Mouse (Mus musculus): ENCODE measurements around the gene Ptgdr. TPM values are rescaled to one million over a fixed set of nuclear protein-coding genes. Genes with fewer than 3 reads are reported as not detected.
"Not testable (repeated sequence)": the region's sequence is repeated elsewhere in the genome, so short reads cannot be mapped to it uniquely, and the experiment has no call there.

Ptgdr gene
- polyA plus RNA-seq, 1 experiment from 2014 or later: 0.08 TPM

- Histone ChIP-seq H3K4me3 (ENCODE audit: low read depth, low read length) (no peak overlapping the region), H3K4me2 (ENCODE audit: low read depth) (peak overlapping the region; percentile 52), H3K36me3 (ENCODE audit: control insufficient read depth, insufficient read depth, low read length) (no peaks in the 10 kb centered on the region), H3K9ac (ENCODE audit: low read length) (no peak overlapping the region), H3K9me3 (ENCODE audit: control insufficient read depth, low read length) (no peaks in the 10 kb centered on the region), H3K4me1 (ENCODE audit: control insufficient read depth, insufficient read depth, low read length) (no peaks in the 10 kb centered on the region), H3K27me3 (ENCODE audit: control insufficient read depth, insufficient read depth, low read length) (peaks cover 16% of the 10 kb centered on the region), H3K27ac (ENCODE audit: low read depth, low read length) (no peak overlapping the region)
- ATAC-seq (ENCODE audit: insufficient read depth, low FRiP score, low TSS enrichment) (no peak), DNase-seq (ENCODE audit: low spot score) (no peak)
- 11% methylated on average over 12 of the region's 12 CpGs for WGBS
Observed at GRCm38 (mm10) chr14:44858372-44858771, 803 bp downstream of the Ptgdr start.

GRCm38 (mm10) chr14:44850637-44851036, 8.5 kb downstream of the Ptgdr start:
- peak; percentile 69; the same call in 1 of the 2 replicates for ATAC-seq (ENCODE audit: insufficient read depth, low FRiP score, low TSS enrichment)
- H3K4me3 ChIP-seq (ENCODE audit: low read depth, low read length); DNase-seq (ENCODE audit: low spot score); H3K4me2 ChIP-seq (ENCODE audit: low read depth); H3K9me3 ChIP-seq (ENCODE audit: control insufficient read depth, low read length); H3K9ac ChIP-seq (ENCODE audit: low read length); H3K27me3 ChIP-seq (ENCODE audit: control insufficient read depth, insufficient read depth, low read length); H3K36me3 ChIP-seq (ENCODE audit: control insufficient read depth, insufficient read depth, low read length); H3K4me1 ChIP-seq (ENCODE audit: control insufficient read depth, insufficient read depth, low read length); H3K27ac ChIP-seq (ENCODE audit: low read depth, low read length): not testable (repeated sequence)
- WGBS: 0% methylated on average over 3 of the region's 3 CpGs

- 85% methylated on average over 2 of the region's 2 CpGs for WGBS
- Histone ChIP-seq H3K4me1 (ENCODE audit: control insufficient read depth, insufficient read depth, low read length) (no peaks in the 10 kb centered on the region), H3K4me3 (ENCODE audit: low read depth, low read length) (no peak overlapping the region), H3K27me3 (ENCODE audit: control insufficient read depth, insufficient read depth, low read length) (no peaks in the 10 kb centered on the region), H3K4me2 (ENCODE audit: low read depth) (no peak overlapping the region), H3K27ac (ENCODE audit: low read depth, low read length) (no peak overlapping the region), H3K9me3 (ENCODE audit: control insufficient read depth, low read length) (no peaks in the 10 kb centered on the region), H3K9ac (ENCODE audit: low read length) (no peak overlapping the region), H3K36me3 (ENCODE audit: control insufficient read depth, insufficient read depth, low read length) (no peaks in the 10 kb centered on the region)
- no peak for DNase-seq (ENCODE audit: low spot score)
- ATAC-seq (ENCODE audit: insufficient read depth, low FRiP score, low TSS enrichment): no peak
Observed at GRCm38 (mm10) chr14:44847740-44848139, 11.4 kb downstream of the Ptgdr start.

GRCm38 (mm10) chr14:44846558-44847263, 12.5 kb downstream of the Ptgdr start:
- H3K27ac ChIP-seq (ENCODE audit: low read depth, low read length): no peak overlapping the region
- no peak overlapping the region for H3K9ac ChIP-seq (ENCODE audit: low read length)
- H3K4me2 ChIP-seq (ENCODE audit: low read depth): no peak overlapping the region
- DNase-seq (ENCODE audit: low spot score): no peak
- no peaks in the 10 kb centered on the region for H3K36me3 ChIP-seq (ENCODE audit: control insufficient read depth, insufficient read depth, low read length)
- no peak overlapping the region for H3K4me3 ChIP-seq (ENCODE audit: low read depth, low read length)
- 78% methylated on average over 6 of the region's 6 CpGs for WGBS
- no peak for ATAC-seq (ENCODE audit: insufficient read depth, low FRiP score, low TSS enrichment)
- H3K9me3 ChIP-seq (ENCODE audit: control insufficient read depth, low read length): no peaks in the 10 kb centered on the region
- H3K27me3 ChIP-seq (ENCODE audit: control insufficient read depth, insufficient read depth, low read length): no peaks in the 10 kb centered on the region
- no peaks in the 10 kb centered on the region for H3K4me1 ChIP-seq (ENCODE audit: control insufficient read depth, insufficient read depth, low read length)

GRCm38 (mm10) chr14:44843768-44844755, 15.1 kb downstream of the Ptgdr start:
- H3K36me3 ChIP-seq (ENCODE audit: control insufficient read depth, insufficient read depth, low read length): no peaks in the 10 kb centered on the region
- no peak overlapping the region for H3K27ac ChIP-seq (ENCODE audit: low read depth, low read length)
- 42% methylated on average over 15 of the region's 15 CpGs for WGBS
- peak overlapping the region; percentile 30 for H3K4me2 ChIP-seq (ENCODE audit: low read depth)
- no peak overlapping the region; the same call in 1 of the 2 replicates for H3K9ac ChIP-seq (ENCODE audit: low read length)
- no peaks in the 10 kb centered on the region for H3K9me3 ChIP-seq (ENCODE audit: control insufficient read depth, low read length)
- no peaks in the 10 kb centered on the region for H3K27me3 ChIP-seq (ENCODE audit: control insufficient read depth, insufficient read depth, low read length)
- DNase-seq (ENCODE audit: low spot score) (no peak), ATAC-seq (ENCODE audit: insufficient read depth, low FRiP score, low TSS enrichment) (0 out of 2 replicates have a peak, but pooled peaks have one; percentile 60)
- H3K4me3 ChIP-seq (ENCODE audit: low read depth, low read length): no peak overlapping the region
- no peaks in the 10 kb centered on the region for H3K4me1 ChIP-seq (ENCODE audit: control insufficient read depth, insufficient read depth, low read length)

GRCm38 (mm10) chr14:44838685-44839084, 20.5 kb downstream of the Ptgdr start:
- ATAC-seq (ENCODE audit: insufficient read depth, low FRiP score, low TSS enrichment) (no peak), DNase-seq (ENCODE audit: low spot score) (no peak)
- Histone ChIP-seq H3K36me3 (ENCODE audit: control insufficient read depth, insufficient read depth, low read length) (no peaks in the 10 kb centered on the region), H3K4me2 (ENCODE audit: low read depth) (no peak overlapping the region), H3K9me3 (ENCODE audit: control insufficient read depth, low read length) (no peaks in the 10 kb centered on the region), H3K9ac (ENCODE audit: low read length) (no peak overlapping the region), H3K27me3 (ENCODE audit: control insufficient read depth, insufficient read depth, low read length) (no peaks in the 10 kb centered on the region), H3K27ac (ENCODE audit: low read depth, low read length) (no peak overlapping the region), H3K4me1 (ENCODE audit: control insufficient read depth, insufficient read depth, low read length) (no peaks in the 10 kb centered on the region), H3K4me3 (ENCODE audit: low read depth, low read length) (no peak overlapping the region)
- WGBS: 59% methylated on average over 1 of the region's 1 CpGs

GRCm38 (mm10) chr14:44835132-44835531, 24.0 kb downstream of the Ptgdr start:
- no peak for ATAC-seq (ENCODE audit: insufficient read depth, low FRiP score, low TSS enrichment)

GRCm38 (mm10) chr14:44834134-44834533, 25.0 kb downstream of the Ptgdr start:
- not testable (repeated sequence) for DNase-seq (ENCODE audit: low spot score); H3K4me2 ChIP-seq (ENCODE audit: low read depth); H3K36me3 ChIP-seq (ENCODE audit: control insufficient read depth, insufficient read depth, low read length); H3K4me3 ChIP-seq (ENCODE audit: low read depth, low read length); H3K9me3 ChIP-seq (ENCODE audit: control insufficient read depth, low read length); H3K4me1 ChIP-seq (ENCODE audit: control insufficient read depth, insufficient read depth, low read length); ATAC-seq (ENCODE audit: insufficient read depth, low FRiP score, low TSS enrichment); H3K27me3 ChIP-seq (ENCODE audit: control insufficient read depth, insufficient read depth, low read length); H3K27ac ChIP-seq (ENCODE audit: low read depth, low read length); H3K9ac ChIP-seq (ENCODE audit: low read length)
- WGBS: 28% methylated on average over 3 of the region's 3 CpGs

More at GRCm38 (mm10) chr14:44835132-44835531, 24.0 kb downstream of the Ptgdr start:
- WGBS: 85% methylated on average over 2 of the region's 2 CpGs
- no peaks in the 10 kb centered on the region for H3K4me1 ChIP-seq (ENCODE audit: control insufficient read depth, insufficient read depth, low read length)
- H3K4me2 ChIP-seq (ENCODE audit: low read depth): no peak overlapping the region
- H3K27me3 ChIP-seq (ENCODE audit: control insufficient read depth, insufficient read depth, low read length): no peaks in the 10 kb centered on the region
- no peak overlapping the region for H3K9ac ChIP-seq (ENCODE audit: low read length)
- no peak for DNase-seq (ENCODE audit: low spot score)
- H3K27ac ChIP-seq (ENCODE audit: low read depth, low read length): no peak overlapping the region
- no peaks in the 10 kb centered on the region for H3K36me3 ChIP-seq (ENCODE audit: control insufficient read depth, insufficient read depth, low read length)
- H3K9me3 ChIP-seq (ENCODE audit: control insufficient read depth, low read length): no peaks in the 10 kb centered on the region
- H3K4me3 ChIP-seq (ENCODE audit: low read depth, low read length): no peak overlapping the region
